Mouse (Mus musculus): Measurements from ENCODE around the gene Prkce. TPM values are rescaled to one million over a fixed set of nuclear protein-coding genes. Genes with fewer than 3 reads are reported as not detected.

The Prkce gene
- total RNA-seq, 2 experiments from 2014 or later: 9.3 to 10.2 TPM

DNA sequence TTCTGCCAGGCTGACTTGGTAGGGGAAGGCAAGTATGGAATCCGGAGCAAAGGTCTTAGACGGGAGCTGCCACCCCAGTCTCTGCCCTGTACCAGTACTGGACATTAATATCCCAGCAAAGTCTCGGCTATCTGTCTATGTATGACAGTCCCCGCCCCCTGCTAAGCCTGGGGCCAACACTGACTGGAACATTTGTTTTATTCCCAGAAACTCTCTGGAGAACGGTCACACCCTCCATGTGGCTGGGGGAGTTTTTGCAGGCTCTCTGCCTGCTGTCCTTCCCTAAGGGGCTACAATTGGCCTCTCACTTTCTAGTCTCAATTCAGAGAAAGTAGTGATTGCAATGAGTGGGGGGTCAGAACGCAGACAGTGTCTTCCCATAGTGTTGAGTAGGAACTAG, 244.6 kb downstream of the Prkce start:
- no peak for TF ChIP-seq CTCF (IDR thresholded peaks at IDR 0.05)
- Histone ChIP-seq H3K27ac (no peak overlapping the region), H3K4me3 (no peak overlapping the region)
- intact Hi-C loops (cut with DNase I): no loop called here
- DNase-seq: peak; percentile 36

DNA sequence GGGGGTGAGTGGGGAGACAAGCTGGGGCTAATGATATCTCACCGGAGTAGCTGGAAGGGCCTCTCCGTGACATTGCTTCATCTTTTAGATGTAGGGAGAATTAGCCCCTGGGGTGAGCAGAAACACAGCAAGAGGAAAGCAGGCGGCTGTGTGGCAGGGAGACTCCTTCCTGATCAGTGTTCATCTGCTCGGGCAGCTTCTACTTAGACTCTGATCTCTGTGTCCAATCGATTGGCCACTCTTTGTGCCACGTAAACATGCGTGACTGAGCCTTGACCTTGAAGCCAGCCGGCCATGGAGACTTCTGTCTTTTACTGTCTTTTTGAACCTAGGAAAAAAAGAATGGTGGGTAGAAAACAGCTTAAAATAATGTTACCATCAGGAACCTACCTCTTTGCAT, 247.0 kb downstream of the Prkce start:
- H3K27ac ChIP-seq: no peak overlapping the region
- TF ChIP-seq CTCF (IDR thresholded peaks at IDR 0.05): no peak
- intact Hi-C loops (cut with DNase I): no loop called here
- DNase-seq: no peak
- H3K4me3 ChIP-seq: no peak overlapping the region

DNA sequence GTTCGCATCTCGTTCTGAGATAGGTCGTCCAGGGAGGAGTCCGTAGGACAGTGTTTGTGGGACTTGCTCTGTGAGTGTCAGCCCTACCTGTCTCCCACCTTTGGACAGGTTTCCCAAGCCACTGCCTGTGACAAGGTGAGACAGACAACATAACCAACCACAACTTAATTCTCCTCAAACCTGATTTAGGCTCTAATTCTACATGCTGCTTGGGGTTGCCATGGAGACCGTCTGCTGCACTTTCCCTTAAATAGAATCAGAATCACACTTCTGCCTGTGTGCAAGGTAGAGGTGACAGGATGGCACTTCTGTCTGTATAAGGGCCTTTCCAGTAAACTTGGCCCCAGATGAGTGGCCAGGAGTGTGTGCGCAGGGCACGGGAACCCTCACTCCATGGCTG, 248.4 kb downstream of the Prkce start:
- intact Hi-C loops (cut with DNase I): no loop called here
- DNase-seq: no peak

DNA sequence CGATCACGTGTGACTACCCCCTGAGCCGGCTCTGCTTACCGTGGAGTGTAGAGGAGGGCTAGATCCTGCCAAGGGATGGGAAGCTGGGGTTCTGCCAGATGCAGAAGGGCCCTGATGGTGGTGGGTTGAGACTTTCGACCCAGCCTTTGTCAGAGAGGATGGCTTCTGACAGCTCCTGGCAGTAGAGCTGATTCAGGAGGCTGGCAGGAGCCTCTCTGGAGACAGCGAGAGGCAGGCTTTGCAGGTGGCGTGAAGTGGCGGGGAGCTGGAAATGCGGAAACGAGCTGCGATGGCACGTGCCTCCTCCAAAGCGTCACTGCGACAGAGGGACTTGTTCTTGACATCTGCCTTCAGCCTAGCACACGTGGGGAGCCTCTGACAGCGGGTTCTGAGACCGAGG, 250.7 kb downstream of the Prkce start:
- Histone ChIP-seq H3K27ac (no peak overlapping the region), H3K4me3 (no peak overlapping the region)
- intact Hi-C loops (cut with DNase I): no loop called here
- TF ChIP-seq CTCF (IDR thresholded peaks at IDR 0.05): no peak
- DNase-seq: no peak

More for the DNA sequence above, 248.4 kb downstream of the Prkce start:
- no peak for TF ChIP-seq CTCF (IDR thresholded peaks at IDR 0.05)
- no peak overlapping the region for H3K27ac ChIP-seq
- no peak overlapping the region for H3K4me3 ChIP-seq

DNA sequence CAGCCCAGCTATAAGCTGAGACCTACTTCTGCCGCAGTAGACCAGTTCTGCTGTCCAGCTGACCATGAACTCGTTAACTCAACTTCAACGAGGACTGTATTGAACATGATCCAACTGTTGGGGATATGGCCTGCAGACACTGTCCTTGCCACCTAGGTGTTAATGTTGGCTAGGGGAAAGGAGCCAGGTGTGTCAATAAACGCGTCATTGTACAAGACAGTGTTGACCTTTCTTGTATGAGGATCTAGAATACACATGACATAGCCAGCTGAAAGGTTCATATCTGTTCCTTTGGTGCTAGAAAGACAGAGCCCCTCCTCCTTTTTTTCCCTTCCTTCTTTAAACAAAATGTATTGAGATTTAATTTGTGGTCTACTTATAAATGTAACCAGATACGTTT, 251.6 kb downstream of the Prkce start:
- DNase-seq: no peak
- TF ChIP-seq CTCF (IDR thresholded peaks at IDR 0.05): no peak
- Histone ChIP-seq H3K27ac (no peak overlapping the region), H3K4me3 (no peak overlapping the region)
- intact Hi-C loops (cut with DNase I): no loop called here

DNA sequence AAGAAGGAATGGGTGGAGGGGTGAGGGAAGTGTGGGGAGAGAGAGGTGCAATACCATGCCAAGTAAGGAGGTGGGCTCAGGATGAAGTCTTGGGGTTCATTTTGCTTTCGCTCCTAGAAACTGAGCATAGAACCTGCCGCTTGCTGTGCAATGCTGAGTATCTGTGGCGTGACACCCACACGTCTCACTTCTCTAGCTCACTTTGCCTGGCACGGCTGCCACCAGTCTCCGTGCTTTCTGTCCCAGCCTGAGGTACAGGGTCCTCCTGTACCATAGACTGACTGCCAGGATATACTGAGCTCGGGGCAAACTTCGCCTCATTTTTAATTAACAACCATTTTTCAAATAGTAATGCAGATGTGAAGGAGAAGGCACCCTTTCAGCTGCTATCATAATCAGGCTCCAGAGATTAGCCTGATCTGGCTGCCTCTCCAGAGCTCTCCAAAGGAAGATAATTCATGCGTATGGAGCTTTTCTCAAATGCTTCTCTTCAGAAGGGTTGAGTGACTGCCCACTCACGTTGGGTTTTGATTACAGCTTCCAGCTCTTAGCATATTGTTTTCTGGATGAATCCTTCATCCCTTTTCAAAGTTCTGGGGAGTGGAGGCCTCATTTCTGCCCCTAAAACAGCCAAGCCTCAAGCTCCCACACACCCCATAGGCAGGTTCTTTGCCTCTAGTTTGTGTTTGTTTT, 253.2 kb downstream of the Prkce start:
- intact Hi-C loops (cut with DNase I): no loop called here
- DNase-seq: no peak
- Histone ChIP-seq H3K27ac (no peak overlapping the region), H3K4me3 (no peak overlapping the region)
- TF ChIP-seq CTCF (IDR thresholded peaks at IDR 0.05): no peak

DNA sequence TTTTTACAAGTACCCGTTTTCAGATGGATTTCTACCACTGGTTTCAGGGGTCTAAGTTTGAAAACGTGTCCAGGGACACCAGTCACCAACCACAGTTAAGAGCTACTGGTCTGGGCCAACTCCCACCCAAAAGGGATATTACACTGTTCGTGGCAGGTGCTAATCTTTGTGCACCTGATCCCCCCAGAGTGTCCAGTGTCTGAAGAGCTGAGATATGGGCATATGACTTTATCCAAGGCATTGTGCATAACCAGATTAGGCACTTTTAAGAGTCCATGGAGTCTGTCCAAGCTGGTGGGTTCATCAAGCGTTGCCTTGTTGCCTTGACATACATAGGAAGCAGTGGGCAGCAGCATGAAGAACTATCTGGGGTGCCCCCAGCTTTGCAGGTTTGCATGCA, 254.4 kb downstream of the Prkce start:
- TF ChIP-seq CTCF (IDR thresholded peaks at IDR 0.05): no peak
- intact Hi-C loops (cut with DNase I): no loop called here
- Histone ChIP-seq H3K4me3 (no peak overlapping the region), H3K27ac (no peak overlapping the region)
- DNase-seq: no peak

DNA sequence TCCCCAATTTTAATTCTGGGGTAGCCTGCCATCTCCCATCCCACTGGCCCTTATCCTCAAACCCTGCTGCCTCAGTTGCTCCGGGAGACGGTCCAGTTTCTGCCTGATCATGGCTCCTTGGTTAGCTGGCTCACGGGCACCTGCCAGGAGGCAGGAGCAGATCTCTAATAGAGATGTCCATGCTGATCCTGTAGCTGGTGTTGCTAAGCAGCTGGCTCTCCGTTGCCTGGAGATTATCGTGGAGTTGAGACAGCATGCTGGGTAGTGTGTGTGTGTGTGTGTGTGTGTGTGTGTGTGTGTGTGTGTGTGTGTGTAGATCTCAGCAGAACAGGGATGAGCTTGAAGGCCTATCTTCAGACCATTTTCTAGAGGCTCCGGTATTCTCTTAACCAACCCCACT, 262.3 kb downstream of the Prkce start:
- Histone ChIP-seq H3K27ac (no peak overlapping the region), H3K4me3 (no peak overlapping the region)
- DNase-seq: no peak
- intact Hi-C loops (cut with DNase I): no loop called here
- TF ChIP-seq CTCF (IDR thresholded peaks at IDR 0.05): no peak

DNA sequence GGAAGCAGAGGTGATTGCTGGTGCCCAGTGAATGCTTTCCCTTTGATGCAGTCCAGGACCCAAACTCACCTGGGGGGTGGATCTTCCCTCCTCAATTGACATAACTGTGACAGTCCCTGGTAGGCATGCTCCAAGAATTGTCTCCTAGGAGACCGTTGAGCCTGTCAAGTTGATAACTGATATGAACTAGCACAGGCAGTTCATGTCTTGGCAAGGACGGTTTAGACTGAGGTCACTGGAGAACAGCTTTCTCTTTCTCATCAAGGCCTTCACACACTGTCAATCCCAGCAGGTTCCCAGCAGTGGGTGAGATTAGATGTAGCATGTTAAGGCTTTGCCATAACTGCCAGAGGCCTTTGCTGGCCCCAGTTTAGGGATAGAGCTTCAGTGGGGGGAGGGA, 265.5 kb downstream of the Prkce start:
- TF ChIP-seq CTCF (IDR thresholded peaks at IDR 0.05): no peak
- Histone ChIP-seq H3K27ac (peak overlapping the region; percentile 16; the same call in 1 of the 2 replicates), H3K4me3 (no peak overlapping the region)
- no peak for DNase-seq
- intact Hi-C loops (cut with DNase I): no loop called here

DNA sequence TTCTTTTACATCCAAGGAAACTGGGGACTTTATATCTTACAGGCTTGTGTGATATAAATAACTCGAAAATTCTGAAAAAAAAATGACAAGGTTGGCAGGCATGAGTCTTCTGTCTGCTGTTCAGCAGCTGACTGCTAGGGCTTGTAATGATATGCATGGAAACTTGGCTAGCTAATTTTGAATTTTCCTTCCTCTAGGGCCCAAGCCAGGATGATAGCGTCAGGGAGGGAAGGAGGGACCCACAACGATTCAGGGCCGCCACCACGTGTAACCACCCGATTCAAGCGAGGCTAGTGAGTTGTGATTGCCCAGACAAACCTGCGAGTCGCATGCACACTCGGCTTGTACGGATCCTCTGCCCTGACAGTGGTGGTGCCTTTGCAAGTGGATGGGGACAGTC, 266.2 kb downstream of the Prkce start:
- no peak for DNase-seq
- H3K4me3 ChIP-seq: no peak overlapping the region
- intact Hi-C loops (cut with DNase I): no loop called here
- H3K27ac ChIP-seq: no peak overlapping the region
- TF ChIP-seq CTCF (IDR thresholded peaks at IDR 0.05): no peak

DNA sequence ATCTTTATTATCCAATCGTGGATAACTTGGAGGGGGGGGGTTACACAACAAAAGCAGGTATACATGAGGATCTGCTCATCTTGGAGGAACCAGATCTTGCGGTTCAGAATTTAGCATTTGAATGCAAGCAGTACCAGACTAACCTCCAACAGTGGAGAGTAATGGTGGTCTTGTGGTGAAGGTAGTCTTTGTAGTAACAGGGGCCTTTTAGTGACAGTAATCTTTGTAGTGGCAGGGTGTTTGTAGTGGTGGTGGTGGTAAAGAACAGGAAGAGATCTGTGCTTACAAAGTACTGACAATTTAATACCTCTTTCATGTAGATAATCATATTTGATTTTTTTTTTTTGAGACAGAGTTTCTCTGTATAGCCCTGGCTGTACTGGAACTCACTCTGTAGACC, 267.2 kb downstream of the Prkce start:
- no peak overlapping the region for H3K4me3 ChIP-seq
- no peak for DNase-seq
- TF ChIP-seq CTCF (IDR thresholded peaks at IDR 0.05): no peak
- H3K27ac ChIP-seq: no peak overlapping the region; the same call in 1 of the 2 replicates
- intact Hi-C loops (cut with DNase I): no loop called here

DNA sequence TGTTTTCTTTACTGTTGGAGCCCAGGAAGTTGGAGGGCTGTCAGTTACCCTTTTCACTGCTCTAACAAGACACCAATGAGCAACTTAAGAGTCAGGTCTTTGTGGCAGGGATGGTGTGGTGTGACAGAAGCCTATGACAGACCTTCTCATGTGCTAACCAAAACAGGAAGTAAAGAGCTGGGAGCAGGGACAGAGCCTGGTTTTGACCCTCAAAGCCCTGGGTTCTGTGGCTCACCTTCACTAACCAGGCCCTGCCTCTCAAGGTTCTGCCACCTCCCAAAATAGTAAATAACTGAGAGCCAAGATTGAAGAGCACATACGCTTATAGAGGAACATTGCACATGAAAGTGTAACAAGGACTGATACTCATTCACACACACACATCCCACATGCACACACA, 268.0 kb downstream of the Prkce start:
- DNase-seq: no peak
- no peak overlapping the region for H3K4me3 ChIP-seq
- H3K27ac ChIP-seq: peak overlapping the region; percentile 43; the same call in 1 of the 2 replicates
- intact Hi-C loops (cut with DNase I): no loop called here
- no peak for TF ChIP-seq CTCF (IDR thresholded peaks at IDR 0.05)

DNA sequence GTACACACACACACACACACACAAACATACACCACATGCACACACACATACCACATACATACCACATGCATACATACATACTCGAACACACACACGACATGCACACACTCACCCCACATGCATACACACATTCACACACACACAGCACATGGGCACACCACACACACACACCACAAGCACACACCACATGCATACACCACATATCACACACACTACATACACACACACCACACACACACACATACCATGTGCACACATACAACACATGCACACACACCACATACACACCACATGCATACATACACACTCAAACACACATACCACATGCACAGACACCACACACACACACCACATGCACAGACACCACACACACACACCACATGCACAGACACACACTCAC, 268.4 kb downstream of the Prkce start:
- intact Hi-C loops (cut with DNase I): no loop called here
- TF ChIP-seq CTCF (IDR thresholded peaks at IDR 0.05): no peak
- no peak for DNase-seq
- Histone ChIP-seq H3K4me3 (no peak overlapping the region), H3K27ac (no peak overlapping the region)

Measured in gastrocnemius, adult 2 months (tissue).